Mouse (Mus musculus) Muller cell, postnatal 12 days (primary cell): ENCODE measurements around the gene Tuba4a.

ENCODE experiments used
- DNase-seq: peaks from one replicate; pipeline ENCODE4 v3.0.0-alpha.2; 2015; ENCODE audit errors: inconsistent ontology term

Tuba4a gene

DNA sequence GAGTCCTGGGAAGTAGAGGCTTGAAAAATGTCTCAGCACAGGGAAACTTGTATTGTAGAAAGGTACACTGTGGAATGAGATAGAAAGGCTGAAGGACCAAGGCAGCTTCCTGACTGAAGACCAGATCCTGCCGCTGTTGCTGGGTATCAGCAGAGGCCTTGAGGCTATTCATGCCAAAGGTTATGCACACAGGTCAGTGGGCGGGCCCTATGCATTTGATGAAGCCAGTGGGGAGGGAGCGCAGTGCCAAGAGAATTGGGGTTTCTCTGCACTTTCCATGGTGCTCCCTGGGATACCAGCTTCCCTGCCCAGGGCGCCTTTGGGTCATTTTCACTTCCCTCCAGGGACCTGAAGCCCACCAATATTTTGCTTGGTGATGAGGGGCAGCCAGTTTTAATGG, 7.1 kb downstream of the Tuba4a start:
- DNase-seq, result no peak

DNA sequence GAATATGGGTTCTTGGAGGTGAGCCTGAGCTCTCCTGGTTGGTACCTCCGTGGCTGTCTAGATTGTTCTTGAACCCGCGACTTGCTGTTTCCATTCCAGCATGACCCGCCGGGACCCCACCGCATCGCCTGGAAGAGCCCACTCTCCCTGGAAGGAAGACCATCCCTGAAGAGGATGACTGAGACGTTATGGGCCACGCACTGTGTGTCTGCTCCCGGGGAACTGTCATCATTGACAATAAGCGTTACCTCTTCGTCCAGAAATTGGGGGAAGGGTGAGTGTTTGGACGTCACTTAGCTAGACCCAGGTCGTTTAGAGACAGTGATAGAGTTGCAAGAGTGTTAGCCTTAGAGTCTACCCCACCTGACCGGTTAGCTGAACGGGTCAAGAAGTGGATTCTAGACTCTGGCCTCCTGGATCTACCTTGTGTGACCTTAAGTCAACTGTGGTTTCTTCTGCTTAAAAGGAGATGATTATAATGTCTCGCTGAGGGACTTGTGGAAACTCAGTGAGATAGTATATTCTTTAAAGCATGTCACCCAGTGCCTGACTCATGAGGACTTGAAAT, 8.4 kb downstream of the Tuba4a start:
- DNase-seq, result no peak

DNA sequence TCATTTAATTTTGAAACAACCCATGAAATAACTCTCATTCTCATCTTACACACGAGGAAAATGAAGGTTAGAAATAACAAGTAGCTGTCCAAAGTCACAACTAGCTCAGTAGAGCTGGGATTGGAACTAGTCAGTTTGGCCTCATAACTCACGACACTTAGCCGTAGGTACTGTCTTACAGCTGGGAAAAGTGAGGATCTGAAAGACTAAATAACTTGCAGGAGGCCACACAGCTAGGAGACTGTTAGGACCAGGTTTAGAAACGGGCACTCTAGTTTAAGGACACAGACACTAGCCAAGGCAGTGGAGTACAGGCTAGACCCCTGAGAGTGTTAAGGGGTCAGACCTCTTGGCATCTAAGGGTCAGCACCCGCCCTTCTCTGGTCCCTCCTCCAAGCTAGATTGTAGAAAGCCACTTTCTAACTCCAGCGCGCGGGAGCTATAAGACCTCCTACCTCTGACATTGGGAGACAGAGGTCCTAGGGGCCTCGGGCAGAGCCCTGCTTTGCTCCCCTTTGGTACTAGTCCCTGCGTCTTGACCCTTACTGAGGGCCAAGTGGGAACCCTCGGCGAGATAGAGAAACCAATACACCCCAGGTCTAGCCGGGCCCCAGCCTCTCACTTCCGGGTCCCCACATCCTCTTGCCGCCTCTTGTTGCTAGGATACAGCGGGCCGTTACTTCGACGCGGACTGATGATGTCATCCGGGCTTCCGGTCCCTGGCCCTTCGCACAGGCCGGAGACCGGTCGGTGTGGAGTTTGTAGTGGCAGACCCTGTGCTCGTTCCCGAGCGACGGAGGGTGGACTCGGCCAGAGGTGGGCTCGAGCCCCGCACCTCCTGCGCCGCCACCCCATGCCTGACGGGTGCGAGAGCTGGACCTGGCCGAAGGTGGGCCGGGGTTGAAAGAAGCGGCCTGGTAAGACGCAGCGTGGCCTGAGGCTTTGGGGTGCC, 9.3 kb downstream of the Tuba4a start, which contains the start of the genes Glb1l and Stk16:
TSS of gene Glb1l (minus strand) at position 678 of the 952 bp plus-strand sequence.
TSS of gene Stk16 (plus strand) at position 703 of the 952 bp plus-strand sequence.
- peak; percentile 92 for DNase-seq

DNA sequence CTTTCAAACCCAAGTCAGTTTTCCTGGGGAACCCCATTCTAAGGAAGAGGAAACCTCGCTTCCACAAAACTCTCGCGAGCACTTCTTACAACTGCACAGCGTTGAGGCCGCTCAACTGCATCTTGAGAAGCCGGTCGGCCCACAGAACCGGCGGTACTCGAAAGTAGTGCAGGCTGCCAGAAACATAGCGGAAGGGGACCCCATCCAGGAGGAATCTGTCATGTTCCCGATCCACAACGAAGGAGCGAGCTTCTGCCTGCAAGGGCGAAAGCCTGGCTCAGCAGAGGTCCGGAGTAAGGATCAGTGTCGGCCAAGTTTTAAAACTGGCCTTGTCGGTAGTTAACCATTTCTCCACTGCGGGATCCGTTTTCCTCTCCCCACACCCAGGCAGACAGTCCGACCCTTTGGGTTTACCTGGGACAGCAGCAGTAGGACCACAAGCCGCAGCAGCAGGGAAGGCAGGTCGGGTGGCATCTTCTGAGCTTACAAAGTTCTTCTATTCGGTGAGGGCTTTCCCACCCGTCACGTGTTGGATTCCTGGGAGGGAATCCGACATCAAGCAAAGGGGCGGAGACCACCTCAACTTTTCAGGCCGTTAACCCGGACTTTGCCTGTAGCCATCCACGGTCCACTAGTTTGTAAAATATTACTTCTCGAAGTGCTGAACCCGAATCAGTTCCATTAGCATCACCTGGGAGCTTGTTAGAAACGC, 10.5 kb downstream of the Tuba4a start:
- peak; percentile 48 for DNase-seq

DNA sequence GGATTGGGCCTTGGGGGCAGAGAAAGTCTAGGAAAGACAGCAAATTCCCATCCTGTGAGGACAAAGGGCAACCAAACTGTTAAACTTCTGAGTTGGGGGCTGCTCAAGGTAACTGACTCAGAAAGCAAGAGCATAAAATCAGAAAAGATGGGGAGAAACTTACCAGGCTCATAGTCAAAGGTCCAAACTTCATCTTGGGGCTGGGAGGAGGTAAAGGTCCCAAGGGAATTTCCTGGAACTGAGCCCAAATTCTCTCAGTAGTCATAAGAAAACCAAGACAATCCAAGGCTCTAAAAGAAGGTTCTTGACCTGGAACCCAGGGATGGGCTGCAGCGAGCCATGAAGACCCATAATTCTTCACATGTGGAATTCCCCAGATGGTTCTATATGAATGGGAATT, 18.4 kb downstream of the Tuba4a start:
- DNase-seq, result no peak

GRCm38 (mm10) chr1:75192452-75192851, 27.2 kb downstream of the Tuba4a start:
- DNase-seq, result no peak

DNA sequence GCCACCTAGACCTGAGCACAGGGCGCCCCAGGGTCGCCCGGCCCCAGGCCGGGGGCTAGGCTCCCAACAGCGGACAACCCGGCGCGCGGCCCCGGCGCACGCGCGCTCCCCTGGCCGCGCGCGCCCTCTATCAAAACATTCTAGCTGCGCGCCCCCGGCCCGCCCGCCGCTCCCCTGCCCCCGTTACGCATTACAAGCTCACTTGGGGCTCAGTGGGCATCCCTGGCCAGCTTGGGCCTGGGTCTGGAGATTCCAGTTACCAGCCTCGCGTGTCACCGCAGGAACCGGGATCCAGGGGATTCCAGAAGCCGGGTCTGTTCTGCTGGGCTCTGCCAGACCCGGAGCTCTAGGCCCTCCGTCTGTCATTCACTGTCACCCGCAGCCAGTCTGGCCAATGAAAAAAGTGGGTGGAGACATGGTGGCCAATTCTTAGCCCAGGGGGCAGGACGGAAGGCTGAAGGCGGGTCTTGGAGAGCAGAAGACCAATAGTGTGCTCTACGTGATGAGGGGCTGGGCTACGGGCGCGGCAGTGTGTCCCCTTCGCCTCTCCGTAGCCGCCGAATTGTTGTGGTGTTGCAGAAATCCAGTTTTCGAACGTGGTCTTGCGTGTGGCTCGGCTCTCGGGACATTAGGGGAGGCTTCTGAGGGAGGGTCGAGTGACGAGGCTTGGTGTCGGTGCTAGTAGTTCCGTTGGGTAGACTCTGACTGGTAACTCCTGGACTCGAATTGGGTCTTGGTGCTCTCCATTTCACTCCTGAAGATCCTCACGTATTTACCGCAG, 27.9 kb downstream of the Tuba4a start, which contains the start of the genes Ankzf1 and Atg9a:
TSS of gene Ankzf1 (plus strand) at position 530 of the 781 bp plus-strand sequence.
TSS of gene Atg9a (minus strand) at position 575 of the 781 bp plus-strand sequence.
- DNase-seq, result peak; percentile 98

GRCm38 (mm10) chr1:75191258-75191621, 28.4 kb downstream of the Tuba4a start:
- no peak for DNase-seq

- no peak for DNase-seq
These were observed 29.1 kb downstream of the Tuba4a start for GRCm38 (mm10) chr1:75190577-75190976.

DNA sequence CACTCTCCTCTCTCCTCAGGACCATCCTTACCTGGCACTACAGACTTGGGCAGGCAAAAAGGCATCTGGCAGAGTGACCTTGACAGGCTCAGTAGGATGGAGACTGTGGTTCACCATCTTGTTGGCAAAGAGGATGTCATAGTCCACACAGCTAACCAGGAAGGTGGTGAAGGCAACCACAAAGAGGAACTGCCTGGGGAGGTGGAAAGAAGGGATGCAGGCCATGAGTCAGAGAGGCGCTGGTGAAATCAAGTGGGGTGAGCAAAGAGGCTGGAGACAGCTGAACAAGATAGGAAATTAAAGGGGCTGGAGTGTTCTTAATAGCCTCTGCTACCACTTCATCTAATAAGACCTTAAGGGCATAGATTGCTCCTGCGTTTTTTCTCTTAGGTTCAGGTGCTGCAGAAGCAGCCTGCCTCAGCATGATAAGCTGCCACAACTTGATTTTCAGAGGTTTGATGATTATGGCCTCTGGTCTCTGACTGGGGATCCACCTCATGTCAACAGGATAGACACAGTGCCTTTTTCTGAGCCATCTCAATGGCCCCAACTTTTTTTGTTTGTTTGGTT, 31.7 kb downstream of the Tuba4a start:
- no peak for DNase-seq

DNA sequence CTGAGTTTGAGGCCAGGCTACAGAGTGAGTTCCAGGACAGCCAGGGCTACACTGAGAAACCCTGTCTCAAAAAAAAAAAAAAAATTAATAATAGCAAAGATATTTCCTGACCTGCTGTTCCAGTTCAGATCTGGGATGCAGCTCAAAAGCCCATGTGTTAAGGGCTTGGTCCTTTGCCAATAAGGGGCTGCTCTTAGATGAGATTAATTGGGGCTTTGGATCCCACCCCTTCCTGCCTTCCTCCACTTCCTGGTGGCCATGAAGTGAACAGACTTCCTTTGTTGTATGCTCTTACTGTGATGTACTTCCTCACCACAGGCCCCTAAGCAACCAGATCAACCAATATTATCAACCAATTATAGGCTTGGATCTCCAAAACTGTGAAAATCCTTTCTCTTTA, 32.5 kb downstream of the Tuba4a start:
- DNase-seq, result no peak

- no peak for DNase-seq
These were observed 34.2 kb downstream of the Tuba4a start for GRCm38 (mm10) chr1:75185495-75185894.

GRCm38 (mm10) chr1:75182160-75182559, 37.5 kb downstream of the Tuba4a start:
- DNase-seq, result no peak

- DNase-seq, result no peak
These were observed 38.2 kb downstream of the Tuba4a start for GRCm38 (mm10) chr1:75181377-75181870.

DNA sequence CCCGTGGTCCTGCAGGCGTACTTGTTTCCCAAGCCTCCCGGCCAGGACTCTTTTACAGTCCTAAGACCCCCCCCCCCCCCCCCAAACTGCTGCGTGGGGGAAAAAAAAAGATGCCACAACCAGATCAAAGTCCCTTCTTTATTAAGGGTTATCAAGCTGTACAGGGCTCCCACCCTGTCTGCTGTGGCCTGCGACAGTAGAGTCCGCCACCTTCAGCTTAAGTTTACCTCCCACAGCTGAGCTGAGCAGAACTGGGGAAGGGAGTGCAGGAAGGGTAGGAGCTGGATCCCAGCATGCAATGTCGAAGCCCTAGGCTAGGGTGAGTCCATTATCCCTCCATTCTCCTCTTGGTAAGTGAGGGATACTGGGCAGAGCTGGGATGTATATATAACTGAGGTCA, 38.9 kb downstream of the Tuba4a start:
- no peak for DNase-seq

GRCm38 (mm10) chr1:75180105-75180590, 39.5 kb downstream of the Tuba4a start, which contains the start of gene Abcb6:
Abcb6 (minus strand) TSS chr1:75180392.
- DNase-seq, result peak; percentile 89

GRCm38 (mm10) chr1:75179334-75180104, 40.1 kb downstream of the Tuba4a start:
- peak; percentile 85 for DNase-seq

- peak; percentile 98 for DNase-seq
These were observed 50.9 kb downstream of the Tuba4a start, which contains the start of gene Zfand2b for GRCm38 (mm10) chr1:75168472-75169464. Zfand2b (plus strand) TSS chr1:75168646.
